Mouse (Mus musculus): ENCODE results near the gene Cdyl. TPM values are rescaled to one million over a fixed set of nuclear protein-coding genes. Genes with fewer than 3 reads are reported as not detected.

Cdyl gene
- polyA plus RNA-seq, 1 experiment: 6.8 TPM

- TF ChIP-seq POLR2A (IDR thresholded peaks at IDR 0.05; ENCODE audit: extremely low read depth, insufficient read depth, low read length) (no peak), CTCF (IDR thresholded peaks at IDR 0.05; ENCODE audit: extremely low read depth, insufficient read depth, low read length) (no peak)
- no peaks in the 10 kb centered on the region for H3K4me1 ChIP-seq (ENCODE audit: control insufficient read depth, insufficient read depth, low read length)
- no peak overlapping the region for H3K4me3 ChIP-seq (ENCODE audit: insufficient read depth, low read length)
- no peak overlapping the region for H3K27ac ChIP-seq (ENCODE audit: insufficient read depth, low read length)
Measured at GRCm38 (mm10) chr13:35737565-35737964, 77.9 kb downstream of the Cdyl start.

GRCm38 (mm10) chr13:35738210-35738609 is 78.6 kb downstream of the Cdyl start:
- TF ChIP-seq CTCF (IDR thresholded peaks at IDR 0.05; ENCODE audit: extremely low read depth, insufficient read depth, low read length): no peak
- no peak for TF ChIP-seq POLR2A (IDR thresholded peaks at IDR 0.05; ENCODE audit: extremely low read depth, insufficient read depth, low read length)
- no peak overlapping the region for H3K27ac ChIP-seq (ENCODE audit: insufficient read depth, low read length)
- peaks cover 2% of the 10 kb centered on the region; the same call in 1 of the 2 replicates for H3K4me1 ChIP-seq (ENCODE audit: control insufficient read depth, insufficient read depth, low read length)
- H3K4me3 ChIP-seq (ENCODE audit: insufficient read depth, low read length): no peak overlapping the region

GRCm38 (mm10) chr13:35739473-35739872 is 79.8 kb downstream of the Cdyl start:
- no peak overlapping the region for H3K27ac ChIP-seq (ENCODE audit: insufficient read depth, low read length)
- peaks cover 2% of the 10 kb centered on the region; the same call in 1 of the 2 replicates for H3K4me1 ChIP-seq (ENCODE audit: control insufficient read depth, insufficient read depth, low read length)
- no peak overlapping the region for H3K4me3 ChIP-seq (ENCODE audit: insufficient read depth, low read length)
- TF ChIP-seq POLR2A (IDR thresholded peaks at IDR 0.05; ENCODE audit: extremely low read depth, insufficient read depth, low read length) (no peak), CTCF (IDR thresholded peaks at IDR 0.05; ENCODE audit: extremely low read depth, insufficient read depth, low read length) (no peak)

DNA sequence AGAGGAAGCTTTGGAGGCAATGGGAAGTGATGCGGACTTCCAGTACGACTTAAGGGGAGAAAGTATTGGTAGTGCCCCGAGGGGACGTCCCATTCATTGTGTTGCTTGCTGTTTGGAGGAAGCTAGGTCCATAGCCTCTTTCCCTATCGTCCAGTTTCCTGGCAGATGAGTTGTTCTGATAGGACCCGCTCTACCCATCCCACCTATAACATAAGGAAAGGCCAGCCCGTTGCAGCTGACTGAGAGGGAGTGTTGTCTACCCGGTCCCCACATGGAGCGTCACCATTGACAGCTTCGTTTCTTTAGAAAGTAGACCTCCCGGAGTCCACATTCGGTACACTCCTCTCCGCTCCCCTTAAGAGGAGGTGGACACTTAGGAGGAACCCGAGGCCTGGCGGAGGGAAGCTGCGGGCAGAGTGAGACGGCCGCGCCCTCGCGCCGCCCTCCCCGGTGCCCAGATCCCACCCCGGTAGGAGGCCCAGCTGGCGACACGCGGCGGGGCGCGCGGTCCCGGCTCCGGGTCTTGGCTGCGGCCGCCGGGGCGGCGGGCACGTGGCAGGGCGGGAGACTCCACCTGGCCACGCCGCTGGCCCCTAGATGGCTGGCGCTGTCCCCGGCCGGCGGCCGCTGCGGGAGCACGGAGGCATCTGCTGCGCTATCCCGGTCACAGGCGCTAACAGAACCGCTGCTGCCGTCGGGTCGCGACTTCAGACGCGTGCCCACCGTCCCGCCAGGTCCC is 80.8 kb downstream of the Cdyl start:
- TF ChIP-seq CTCF (IDR thresholded peaks at IDR 0.05; ENCODE audit: extremely low read depth, insufficient read depth, low read length) (no peak), POLR2A (IDR thresholded peaks at IDR 0.05; ENCODE audit: extremely low read depth, insufficient read depth, low read length) (no peak)
- Histone ChIP-seq H3K27ac (ENCODE audit: insufficient read depth, low read length) (no peak overlapping the region), H3K4me3 (ENCODE audit: insufficient read depth, low read length) (peak overlapping the region; percentile 59), H3K4me1 (ENCODE audit: control insufficient read depth, insufficient read depth, low read length) (peaks cover 2% of the 10 kb centered on the region; the same call in 1 of the 2 replicates)

GRCm38 (mm10) chr13:35741040-35741619 is 81.5 kb downstream of the Cdyl start:
- TF ChIP-seq POLR2A (IDR thresholded peaks at IDR 0.05; ENCODE audit: extremely low read depth, insufficient read depth, low read length) (0 out of 2 replicates have a peak, but pooled peaks have one; percentile 34), CTCF (IDR thresholded peaks at IDR 0.05; ENCODE audit: extremely low read depth, insufficient read depth, low read length) (no peak)
- H3K4me3 ChIP-seq (ENCODE audit: insufficient read depth, low read length): peak overlapping the region; percentile 59
- no peak overlapping the region; the same call in 1 of the 2 replicates for H3K27ac ChIP-seq (ENCODE audit: insufficient read depth, low read length)
- peaks cover 2% of the 10 kb centered on the region; the same call in 1 of the 2 replicates for H3K4me1 ChIP-seq (ENCODE audit: control insufficient read depth, insufficient read depth, low read length)

GRCm38 (mm10) chr13:35741620-35742421 is 82.2 kb downstream of the Cdyl start:
- no peak for TF ChIP-seq CTCF (IDR thresholded peaks at IDR 0.05; ENCODE audit: extremely low read depth, insufficient read depth, low read length)
- TF ChIP-seq POLR2A (IDR thresholded peaks at IDR 0.05; ENCODE audit: extremely low read depth, insufficient read depth, low read length): no peak
- Histone ChIP-seq H3K4me3 (ENCODE audit: insufficient read depth, low read length) (peak overlapping the region; percentile 59), H3K27ac (ENCODE audit: insufficient read depth, low read length) (no peak overlapping the region; the same call in 1 of the 2 replicates), H3K4me1 (ENCODE audit: control insufficient read depth, insufficient read depth, low read length) (peaks cover 2% of the 10 kb centered on the region; the same call in 1 of the 2 replicates)

- TF ChIP-seq CTCF (IDR thresholded peaks at IDR 0.05; ENCODE audit: extremely low read depth, insufficient read depth, low read length) (no peak), POLR2A (IDR thresholded peaks at IDR 0.05; ENCODE audit: extremely low read depth, insufficient read depth, low read length) (no peak)
- H3K4me3 ChIP-seq (ENCODE audit: insufficient read depth, low read length): peak overlapping the region; percentile 59; the same call in 1 of the 2 replicates
- H3K27ac ChIP-seq (ENCODE audit: insufficient read depth, low read length): no peak overlapping the region
- H3K4me1 ChIP-seq (ENCODE audit: control insufficient read depth, insufficient read depth, low read length): peaks cover 2% of the 10 kb centered on the region; the same call in 1 of the 2 replicates
Measured at GRCm38 (mm10) chr13:35742696-35743095, 83.1 kb downstream of the Cdyl start.

DNA sequence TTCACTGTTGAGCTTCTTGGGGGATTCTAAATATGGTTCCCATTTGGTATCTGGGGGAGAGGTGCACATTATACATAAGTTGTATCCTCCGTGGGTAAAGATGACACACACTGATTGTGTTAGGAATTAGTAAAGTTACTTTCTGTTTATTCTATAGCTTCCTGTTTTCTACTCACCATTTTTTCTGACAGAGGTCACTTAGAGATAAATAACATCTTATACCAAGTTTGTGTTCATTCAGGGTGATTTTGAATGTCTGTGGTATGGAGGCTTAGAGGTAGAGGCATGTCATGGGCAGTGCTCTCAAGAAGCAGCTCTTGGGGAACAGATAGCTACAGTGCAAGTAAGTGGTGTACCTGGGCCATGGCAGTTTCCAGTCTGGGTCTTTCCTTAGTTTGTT is 83.6 kb downstream of the Cdyl start:
- Histone ChIP-seq H3K4me3 (ENCODE audit: insufficient read depth, low read length) (no peak overlapping the region), H3K4me1 (ENCODE audit: control insufficient read depth, insufficient read depth, low read length) (peaks cover 2% of the 10 kb centered on the region; the same call in 1 of the 2 replicates), H3K27ac (ENCODE audit: insufficient read depth, low read length) (no peak overlapping the region)
- TF ChIP-seq CTCF (IDR thresholded peaks at IDR 0.05; ENCODE audit: extremely low read depth, insufficient read depth, low read length) (no peak), POLR2A (IDR thresholded peaks at IDR 0.05; ENCODE audit: extremely low read depth, insufficient read depth, low read length) (no peak)

DNA sequence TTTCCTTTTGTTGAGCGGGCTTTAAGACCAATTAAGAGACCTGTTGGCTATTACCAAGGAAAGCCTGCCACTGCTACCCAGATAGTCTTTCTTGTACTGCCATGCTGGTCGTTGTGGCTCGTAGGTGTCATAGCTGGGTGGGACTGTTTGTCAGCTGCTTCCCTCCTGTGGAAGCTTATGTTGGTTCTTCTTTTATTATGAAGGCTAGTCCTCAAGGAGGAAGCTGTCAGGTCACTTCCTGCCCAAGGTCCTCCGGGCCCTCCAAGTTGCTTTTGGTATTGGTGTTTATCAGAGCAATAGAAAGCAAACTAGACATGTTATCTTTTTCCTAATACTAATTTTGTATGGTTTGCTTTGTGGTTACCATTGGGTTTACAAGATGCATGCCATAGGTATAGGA is 89.6 kb downstream of the Cdyl start:
- H3K27ac ChIP-seq (ENCODE audit: insufficient read depth, low read length): no peak overlapping the region
- H3K4me1 ChIP-seq (ENCODE audit: control insufficient read depth, insufficient read depth, low read length): no peaks in the 10 kb centered on the region
- no peak overlapping the region for H3K4me3 ChIP-seq (ENCODE audit: insufficient read depth, low read length)
- TF ChIP-seq CTCF (IDR thresholded peaks at IDR 0.05; ENCODE audit: extremely low read depth, insufficient read depth, low read length): no peak
- TF ChIP-seq POLR2A (IDR thresholded peaks at IDR 0.05; ENCODE audit: extremely low read depth, insufficient read depth, low read length): no peak

Measured in cortical plate, adult 2 months (tissue).